Mouse (Mus musculus) kidney, adult 2 months (tissue): ENCODE data around the gene Yaf2. TPM values are rescaled to one million over a fixed set of nuclear protein-coding genes. Genes with fewer than 3 reads are reported as not detected.

Experiments
- DNase-seq: peaks from one replicate; pipeline ENCODE4 v3.0.0; 2021
- H3K27ac ChIP-seq: fragments of 200-500 bp; 2 replicates; pipeline ENCODE4 v1.5.1; 2012; ENCODE audit warnings: low read depth, low read length, control low read depth, inconsistent platforms; ENCODE audit not compliant: insufficient read depth
- H3K27me3 ChIP-seq: fragments of 200-500 bp; replicated peaks from 2 replicates; pipeline ENCODE4 v1.6.1; 2012; ENCODE audit warnings: mild to moderate bottlenecking, moderate library complexity, low read length, inconsistent platforms; ENCODE audit not compliant: control insufficient read depth, insufficient read depth
- H3K36me3 ChIP-seq: fragments of 200-500 bp; 2 replicates; pipeline ENCODE4 v1.6.1; 2012; ENCODE audit warnings: mild to moderate bottlenecking, moderate library complexity, low read length, inconsistent platforms; ENCODE audit not compliant: control insufficient read depth, insufficient read depth
- H3K4me1 ChIP-seq: fragments of 200-500 bp; 2 replicates; pipeline ENCODE4 v1.6.1; 2011; ENCODE audit warnings: low read length; ENCODE audit not compliant: control insufficient read depth, insufficient read depth
- H3K4me3 ChIP-seq: fragments of 200-500 bp; 2 replicates; pipeline ENCODE4 v1.5.1; 2011; ENCODE audit warnings: mild to moderate bottlenecking, low read depth, low read length, control low read depth; ENCODE audit not compliant: insufficient read depth
- CTCF ChIP-seq: fragments of 200-500 bp; conservative IDR thresholded peaks from 2 replicates; pipeline ENCODE4 v1.5.1; 2011; ENCODE audit warnings: low read depth, mild to moderate bottlenecking, control low read depth, low read length, moderate library complexity, mixed read lengths; ENCODE audit not compliant: insufficient read depth, insufficient read length
- POLR2A ChIP-seq: fragments of 200-500 bp; IDR thresholded peaks from one replicate; pipeline ENCODE4 v1.6.1; 2011; ENCODE audit warnings: low read depth, low read length, control low read depth
- WGBS: fragments of 180-500 bp; shearing (Covaris S2); methylation state at CpG from one replicate; pipeline ENCODE4 v1.1.7; 2018; 5-methylcytosine and 5-hydroxymethylcytosine counted together
- polyA plus RNA-seq: library from polyadenylated mRNA; depleted of rRNA; stranded (reverse); fragments of >200 nt; gene quantifications from 2 replicates; pipeline ENCODE4 v1.2.3, GENCODE M21; 2012

Yaf2 gene
- polyA plus RNA-seq, 1 experiment, result 23.8 TPM

GRCm38 (mm10) chr15:93285244-93285643 is 51.5 kb downstream of the Yaf2 start:
- no peak for DNase-seq
- no peak for TF ChIP-seq POLR2A
- no peak for TF ChIP-seq CTCF
- H3K27me3 ChIP-seq, result no peaks in the 10 kb centered on the region
- no peak overlapping the region for H3K4me3 ChIP-seq
- no peak overlapping the region for H3K27ac ChIP-seq
- no peaks in the 10 kb centered on the region for H3K4me1 ChIP-seq
- 84% methylated on average over 15 of the region's 15 CpGs for WGBS
- H3K36me3 ChIP-seq, result no peaks in the 10 kb centered on the region

GRCm38 (mm10) chr15:93284326-93284725 is 52.4 kb downstream of the Yaf2 start:
- no peak overlapping the region for H3K4me3 ChIP-seq
- no peak overlapping the region for H3K27ac ChIP-seq
- TF ChIP-seq POLR2A (no peak), CTCF (no peak)
- no peak for DNase-seq
- H3K4me1 ChIP-seq, result no peaks in the 10 kb centered on the region
- H3K36me3 ChIP-seq, result no peaks in the 10 kb centered on the region
- H3K27me3 ChIP-seq, result no peaks in the 10 kb centered on the region
- 77% methylated on average over 6 of the region's 6 CpGs for WGBS

- Histone ChIP-seq H3K4me3 (no peak overlapping the region), H3K27ac (no peak overlapping the region), H3K27me3 (no peaks in the 10 kb centered on the region), H3K4me1 (no peaks in the 10 kb centered on the region), H3K36me3 (no peaks in the 10 kb centered on the region)
- WGBS, result 78% methylated on average over 11 of the region's 11 CpGs
- no peak for DNase-seq
- TF ChIP-seq POLR2A, result no peak
- TF ChIP-seq CTCF, result peak; percentile 49
Observed at GRCm38 (mm10) chr15:93283349-93283748, 53.4 kb downstream of the Yaf2 start.

DNA sequence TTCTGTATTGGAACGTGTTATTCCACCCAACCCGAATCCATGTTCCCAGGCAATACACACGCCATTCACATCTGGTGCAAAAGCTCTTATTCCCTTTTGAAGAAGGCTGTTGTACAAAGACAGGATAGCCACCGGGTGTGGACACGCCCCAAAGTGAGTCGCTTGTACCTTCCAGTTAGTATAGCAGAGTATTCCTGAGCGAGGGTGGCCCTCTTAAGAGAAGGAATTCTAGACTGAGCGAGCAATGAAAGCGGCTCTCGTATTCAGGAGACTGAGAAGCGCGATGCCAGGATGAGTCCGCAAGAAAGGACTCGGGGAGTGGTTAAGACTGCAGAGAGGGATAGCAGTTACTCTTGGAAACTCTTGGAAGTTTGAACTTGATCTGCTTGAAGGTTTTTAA is 60.5 kb downstream of the Yaf2 start:
- DNase-seq, result peak; percentile 19
- peaks cover 8% of the 10 kb centered on the region; the same call in 1 of the 2 replicates for H3K4me1 ChIP-seq
- H3K27me3 ChIP-seq, result no peaks in the 10 kb centered on the region
- TF ChIP-seq POLR2A (no peak), CTCF (no peak)
- H3K27ac ChIP-seq, result no peak overlapping the region
- H3K4me3 ChIP-seq, result peak overlapping the region; percentile 34
- 2% methylated on average over 14 of the region's 14 CpGs for WGBS
- H3K36me3 ChIP-seq, result no peaks in the 10 kb centered on the region

DNA sequence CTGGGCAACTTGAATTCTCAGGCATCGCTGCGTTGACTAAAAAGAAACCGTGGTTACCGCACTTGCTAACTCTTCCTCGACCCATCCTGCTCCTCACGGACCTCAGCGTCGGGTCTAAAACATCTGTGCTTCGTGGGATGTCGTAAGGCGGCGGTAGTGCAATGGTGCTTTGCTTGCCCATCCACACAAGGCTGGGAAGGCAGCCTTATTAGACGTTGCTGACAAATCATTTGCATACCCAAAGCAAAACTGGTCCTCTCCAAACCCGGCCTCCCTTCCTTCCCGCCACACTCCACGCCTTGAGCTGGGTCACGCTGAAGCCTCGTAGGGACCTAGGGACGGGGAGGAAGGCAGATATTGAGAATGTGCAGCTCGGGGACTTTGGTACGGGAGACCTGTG is 61.1 kb downstream of the Yaf2 start:
- TF ChIP-seq CTCF, result no peak
- no peak for TF ChIP-seq POLR2A

GRCm38 (mm10) chr15:93274679-93275583 is 61.8 kb downstream of the Yaf2 start, which contains the start of gene Gxylt1:
Gene Gxylt1 (minus strand): TSS chr15:93275179.
- under 1% methylated on average over 82 of the region's 93 CpGs for WGBS
- peak within 1 kb of the TSS; percentile 89 for H3K4me3 ChIP-seq
- H3K36me3 ChIP-seq, result no peaks in the 10 kb centered on the region
- peak; percentile 70 for TF ChIP-seq POLR2A
- no peak for TF ChIP-seq CTCF
- H3K4me1 ChIP-seq, result peaks cover 8% of the 10 kb centered on the region; the same call in 1 of the 2 replicates
- peak within 1 kb of the TSS; percentile 63 for H3K27ac ChIP-seq
- peak; percentile 100 for DNase-seq
- H3K27me3 ChIP-seq, result no peaks in the 10 kb centered on the region

More for the DNA sequence above, 61.1 kb downstream of the Yaf2 start:
- Histone ChIP-seq H3K4me1 (peaks cover 8% of the 10 kb centered on the region; the same call in 1 of the 2 replicates), H3K27me3 (no peaks in the 10 kb centered on the region), H3K36me3 (no peaks in the 10 kb centered on the region), H3K27ac (peak overlapping the region; percentile 63), H3K4me3 (peak overlapping the region; percentile 88)
- 0% methylated on average over 21 of the region's 21 CpGs for WGBS
- no peak for DNase-seq
